Mouse (Mus musculus) megakaryocyte, embryonic 14.5 days (primary cell): ENCODE data around the gene 1700042G07Rik.

Experiments used
- FLI1 ChIP-seq: IDR thresholded peaks from 2 replicates; pipeline ENCODE4 v1.6.1; 2012; ENCODE audit warnings: low read length, inconsistent platforms, mixed read lengths
- GATA1 ChIP-seq: IDR thresholded peaks from 3 replicates; pipeline ENCODE4 v1.6.1; 2012; ENCODE audit warnings: mixed read lengths, low read length, inconsistent platforms, borderline replicate concordance

GRCm38 (mm10) chr4:116217046-116217445, 43.9 kb downstream of the 1700042G07Rik start:
- no peak for TF ChIP-seq GATA1
- TF ChIP-seq FLI1 = no peak
